Mouse (Mus musculus) ES-Bruce4 (cell line): ENCODE measurements around the gene Gm4491. TPM values are rescaled to one million over a fixed set of nuclear protein-coding genes. Genes with fewer than 3 reads are reported as not detected.

Experiments
- H3K27ac ChIP-seq: 2 replicates; pipeline ENCODE4 v1.5.1; 2012; ENCODE audit warnings: low read length, inconsistent platforms; ENCODE audit not compliant: insufficient read depth
- H3K27me3 ChIP-seq: 2 replicates; pipeline ENCODE4 v1.6.1; 2012; ENCODE audit warnings: mild to moderate bottlenecking, low read length, inconsistent platforms; ENCODE audit not compliant: control insufficient read depth, poor library complexity, insufficient read depth, severe bottlenecking
- H3K36me3 ChIP-seq: 2 replicates; pipeline ENCODE4 v1.6.1; 2012; ENCODE audit warnings: inconsistent platforms, mild to moderate bottlenecking, low read length, moderate library complexity; ENCODE audit not compliant: control insufficient read depth, poor library complexity, insufficient read depth, severe bottlenecking
- H3K4me1 ChIP-seq: one replicate; pipeline ENCODE4 v1.8.1; 2011; ENCODE audit warnings: low read length; ENCODE audit not compliant: control insufficient read depth, insufficient read depth
- H3K4me3 ChIP-seq: 2 replicates; pipeline ENCODE4 v1.5.1; 2011; ENCODE audit warnings: low read depth, mild to moderate bottlenecking, low read length
- H3K9ac ChIP-seq: 2 replicates; pipeline ENCODE4 v1.6.1; 2012; ENCODE audit warnings: low read depth, mild to moderate bottlenecking, inconsistent platforms; ENCODE audit not compliant: poor library complexity, severe bottlenecking
- H3K9me3 ChIP-seq: replicated peaks from 2 replicates; pipeline ENCODE4 v1.6.1; 2012; ENCODE audit warnings: mild to moderate bottlenecking, low read length, inconsistent platforms; ENCODE audit not compliant: control insufficient read depth, poor library complexity, insufficient read depth, severe bottlenecking
- CTCF ChIP-seq: IDR thresholded peaks from one replicate; pipeline ENCODE4 v1.8.1; 2011; ENCODE audit warnings: low read depth, low read length
- EP300 ChIP-seq: IDR thresholded peaks from 2 replicates; pipeline ENCODE4 v1.6.1; 2011; ENCODE audit warnings: low read depth, low read length; ENCODE audit not compliant: insufficient read depth
- POLR2A ChIP-seq: IDR thresholded peaks from one replicate; pipeline ENCODE4 v1.8.1; 2011; ENCODE audit warnings: low read length; ENCODE audit not compliant: insufficient read depth
- polyA plus RNA-seq: library from polyadenylated mRNA; stranded (reverse); fragments of >200 nt; gene quantifications from 2 replicates; pipeline ENCODE4 v1.2.4, GENCODE M21; 2011; ENCODE audit warnings: low read depth; ENCODE audit not compliant: missing spikeins, insufficient read depth, insufficient read length

Gm4491 gene
- polyA plus RNA-seq, 1 experiment: not detected

DNA sequence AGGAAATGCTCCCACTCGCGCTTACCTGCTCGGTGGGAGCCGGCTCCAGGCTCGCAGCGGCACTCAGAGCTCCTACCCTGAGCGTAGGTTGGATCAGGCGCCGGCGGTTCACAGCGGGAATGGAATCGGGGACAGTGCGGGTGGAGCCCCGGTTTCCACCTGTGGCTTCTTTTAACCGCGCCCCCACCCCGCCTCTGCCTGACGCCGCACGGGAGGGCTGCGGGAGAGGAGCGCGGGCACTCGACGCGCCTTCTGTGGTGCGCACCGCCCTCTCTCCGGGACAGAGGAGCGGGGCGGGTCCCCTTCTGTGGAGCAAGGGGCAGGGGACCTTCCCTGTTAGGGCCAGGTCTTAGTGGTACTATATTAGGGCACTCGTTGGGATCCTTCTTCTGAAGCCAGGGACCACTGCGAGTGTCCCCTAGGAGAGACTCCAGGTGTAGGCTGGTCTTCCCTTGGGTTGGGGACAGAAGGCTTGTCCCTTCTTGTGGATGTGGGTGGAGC is 17.5 kb upstream of the Gm4491 start, which contains the start of gene Gjb6:
Gene Gjb6 (minus strand): TSS at position 451 of the 501 bp plus-strand sequence.
- no peaks in the 10 kb centered on the region for H3K36me3 ChIP-seq
- TF ChIP-seq POLR2A (no peak), CTCF (no peak), EP300 (no peak)
- H3K9ac ChIP-seq: peak within 1 kb of the TSS; percentile 44; the same call in 1 of the 2 replicates
- H3K9me3 ChIP-seq: no peaks in the 10 kb centered on the region
- no peaks in the 10 kb centered on the region for H3K4me1 ChIP-seq
- H3K4me3 ChIP-seq: peak within 1 kb of the TSS; percentile 55
- H3K27ac ChIP-seq: no peak within 1 kb of the TSS
- peaks cover 6% of the 10 kb centered on the region; the same call in 1 of the 2 replicates for H3K27me3 ChIP-seq

DNA sequence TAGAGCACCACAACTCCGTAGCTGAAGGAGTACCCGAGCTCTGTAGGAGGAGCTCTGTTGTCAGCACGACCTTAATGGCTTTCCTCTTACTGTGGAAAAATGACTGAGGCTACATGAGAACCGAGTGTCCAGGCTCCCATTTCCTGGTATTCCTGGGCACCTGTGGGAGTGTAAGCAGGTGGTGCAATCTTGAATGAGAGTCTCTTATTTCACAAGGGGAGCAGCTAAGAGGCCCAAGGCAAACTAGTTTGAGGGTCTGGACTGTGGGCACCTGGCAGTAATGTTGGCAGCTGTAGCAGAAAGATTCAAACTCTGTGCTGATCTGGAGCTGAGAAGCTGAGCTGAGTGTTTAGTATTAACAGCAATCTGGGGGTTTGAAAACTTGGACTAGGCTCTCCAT is 11.7 kb upstream of the Gm4491 start:
- no peak overlapping the region for H3K27ac ChIP-seq
- H3K4me1 ChIP-seq: no peaks in the 10 kb centered on the region
- TF ChIP-seq EP300 (no peak), POLR2A (no peak), CTCF (no peak)
- H3K9me3 ChIP-seq: no peaks in the 10 kb centered on the region
- H3K4me3 ChIP-seq: no peak overlapping the region
- H3K27me3 ChIP-seq: peaks cover 1% of the 10 kb centered on the region; the same call in 1 of the 2 replicates
- H3K36me3 ChIP-seq: no peaks in the 10 kb centered on the region
- no peak overlapping the region for H3K9ac ChIP-seq

DNA sequence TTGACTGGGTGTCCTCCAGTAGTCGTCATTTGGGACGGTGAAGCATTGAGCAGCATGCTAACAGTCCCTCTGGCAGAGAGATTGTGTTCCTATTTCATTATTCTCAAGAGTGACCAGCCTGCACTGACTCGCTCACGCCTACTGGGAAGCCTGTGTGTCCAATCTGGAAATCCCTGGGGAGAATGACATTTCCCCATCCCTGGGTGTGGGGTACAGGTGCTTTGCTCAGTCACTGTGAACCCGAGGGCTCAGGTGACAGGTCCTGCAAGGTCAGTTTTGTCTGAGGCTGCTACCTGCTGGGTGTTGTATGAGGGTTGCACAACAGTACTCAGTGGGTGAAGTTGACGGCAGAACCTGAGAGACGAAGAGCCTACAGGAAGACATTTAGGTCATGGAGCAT is 6.6 kb upstream of the Gm4491 start:
- no peak overlapping the region for H3K27ac ChIP-seq
- H3K9ac ChIP-seq: no peak overlapping the region
- H3K9me3 ChIP-seq: no peaks in the 10 kb centered on the region
- H3K27me3 ChIP-seq: 0 out of 2 replicates have a peak, but pooled peaks cover 1% of the 10 kb centered on the region
- H3K4me3 ChIP-seq: no peak overlapping the region
- TF ChIP-seq CTCF: no peak
- TF ChIP-seq EP300: no peak
- no peak for TF ChIP-seq POLR2A
- H3K36me3 ChIP-seq: no peaks in the 10 kb centered on the region
- H3K4me1 ChIP-seq: no peaks in the 10 kb centered on the region

DNA sequence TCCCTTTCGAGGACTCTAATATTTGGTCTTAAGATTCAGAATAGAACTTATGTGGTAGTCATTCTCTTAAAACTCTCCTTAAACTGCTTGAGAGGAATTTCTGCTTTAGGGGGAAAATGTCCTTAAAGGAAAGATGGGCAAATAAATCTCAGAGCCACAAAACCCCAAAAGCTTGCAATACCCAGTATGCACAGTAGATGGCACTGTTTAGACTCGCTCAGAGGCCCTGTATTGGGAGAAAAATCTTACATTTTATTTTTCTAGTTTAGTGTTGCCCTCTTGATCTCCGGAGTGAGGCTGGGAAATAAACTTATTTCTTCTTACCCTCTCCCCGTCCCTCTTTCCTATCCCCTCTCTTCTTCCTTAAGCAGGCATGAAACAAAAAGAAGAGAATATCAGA is 6.5 kb downstream of the Gm4491 start:
- H3K27ac ChIP-seq: no peak overlapping the region
- H3K4me1 ChIP-seq: no peaks in the 10 kb centered on the region
- no peaks in the 10 kb centered on the region for H3K9me3 ChIP-seq
- H3K27me3 ChIP-seq: peaks cover 3% of the 10 kb centered on the region; the same call in 1 of the 2 replicates
- no peaks in the 10 kb centered on the region for H3K36me3 ChIP-seq
- TF ChIP-seq CTCF: peak; percentile 22
- no peak for TF ChIP-seq EP300
- no peak overlapping the region for H3K9ac ChIP-seq
- H3K4me3 ChIP-seq: no peak overlapping the region

GRCm38 (mm10) chr14:57107916-57108315 is 7.8 kb downstream of the Gm4491 start:
- Histone ChIP-seq H3K36me3 (no peaks in the 10 kb centered on the region), H3K9me3 (no peaks in the 10 kb centered on the region), H3K27ac (no peak overlapping the region), H3K4me1 (no peaks in the 10 kb centered on the region), H3K27me3 (peaks cover 9% of the 10 kb centered on the region; the same call in 1 of the 2 replicates), H3K9ac (no peak overlapping the region), H3K4me3 (no peak overlapping the region)
- TF ChIP-seq EP300 (no peak), CTCF (no peak), POLR2A (no peak)

DNA sequence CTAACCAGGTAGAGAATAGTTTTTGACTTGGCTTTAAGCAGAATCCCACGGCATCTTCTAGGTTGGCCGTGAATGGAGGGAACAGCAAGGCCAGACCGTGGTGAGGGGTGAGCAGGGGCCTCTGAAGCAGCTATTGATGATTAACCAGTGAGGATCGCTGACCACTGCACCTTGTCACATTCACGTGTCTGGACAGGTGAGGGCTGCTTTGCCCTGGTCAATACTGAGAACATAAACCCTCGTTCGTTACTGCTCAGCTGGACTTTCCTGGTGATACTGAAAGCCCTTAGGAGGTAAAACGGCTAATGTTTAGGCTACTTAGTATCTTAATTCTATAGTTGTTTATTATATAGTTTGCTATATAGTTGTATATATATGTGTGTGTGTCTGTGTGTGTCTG is 8.6 kb downstream of the Gm4491 start:
- Histone ChIP-seq H3K9ac (no peak overlapping the region), H3K27me3 (peaks cover 9% of the 10 kb centered on the region; the same call in 1 of the 2 replicates), H3K36me3 (no peaks in the 10 kb centered on the region), H3K4me3 (no peak overlapping the region), H3K27ac (no peak overlapping the region), H3K4me1 (no peaks in the 10 kb centered on the region), H3K9me3 (no peaks in the 10 kb centered on the region)
- no peak for TF ChIP-seq EP300
- TF ChIP-seq CTCF: no peak
- no peak for TF ChIP-seq POLR2A
